Mouse (Mus musculus): Measurements from ENCODE around the gene Slc17a7. TPM values are rescaled to one million over a fixed set of nuclear protein-coding genes. Genes with fewer than 3 reads are reported as not detected.
A peak's percentile ranks its signal among the peaks of the same experiment; 100 is the strongest.

Gene Slc17a7
- polyA plus RNA-seq, 1 experiment from 2014 or later = 0.19 TPM

DNA sequence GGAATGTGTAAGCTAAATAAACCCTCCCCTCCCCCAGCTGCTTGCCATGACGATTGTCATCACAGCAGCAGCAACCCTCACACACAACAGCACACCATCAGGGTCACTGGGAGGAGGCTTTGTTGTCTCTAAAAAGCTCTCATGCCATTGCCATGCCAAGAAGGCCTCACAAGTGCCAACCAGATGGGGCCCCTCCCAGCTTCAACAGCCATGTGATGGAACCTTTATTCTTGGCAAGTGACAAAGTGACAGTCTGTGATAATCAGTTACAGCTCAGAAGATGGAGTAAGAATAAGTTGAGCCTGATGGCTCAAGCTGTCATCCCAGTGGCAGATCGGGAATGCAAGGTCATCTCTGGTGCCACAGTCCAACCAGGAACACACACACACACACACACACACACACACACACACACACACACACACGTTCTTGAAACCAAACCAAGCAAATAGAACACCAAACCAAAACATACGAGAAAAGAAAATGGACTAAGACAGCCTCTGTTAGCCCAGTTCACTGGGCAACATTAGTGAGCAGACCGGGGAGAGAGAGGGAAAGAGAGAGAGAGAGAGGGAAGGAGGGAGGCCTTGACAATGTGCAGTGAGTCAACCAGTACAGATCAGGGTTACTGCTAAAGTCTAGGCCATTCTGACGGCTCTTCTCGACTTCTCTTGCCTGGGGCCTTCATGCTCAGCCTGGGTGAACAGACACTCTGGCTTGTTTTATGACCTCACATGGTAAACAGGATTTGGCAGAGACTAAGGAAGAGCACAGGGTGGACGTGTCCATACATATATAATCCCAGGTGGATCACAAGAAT is 23.6 kb upstream of the Slc17a7 start:
- no peak overlapping the region for H3K9ac ChIP-seq (replicated peaks; ENCODE audit: low read length)
- no peak for ATAC-seq (ENCODE audit: low FRiP score, low TSS enrichment)
- H3K36me3 ChIP-seq (ENCODE audit: insufficient read depth, low read length) = peaks cover 30% of the 10 kb centered on the region
- H3K9me3 ChIP-seq (ENCODE audit: low read length) = no peaks in the 10 kb centered on the region
- H3K4me1 ChIP-seq (ENCODE audit: insufficient read depth, low read length) = 0 out of 2 replicates have a peak, but pooled peaks cover 4% of the 10 kb centered on the region
- WGBS = 71% methylated on average over 8 of the region's 8 CpGs
- no peak overlapping the region for H3K4me3 ChIP-seq (ENCODE audit: low read length)
- H3K4me2 ChIP-seq (replicated peaks; ENCODE audit: low read depth, low read length) = no peak overlapping the region
- no peaks in the 10 kb centered on the region for H3K27me3 ChIP-seq (ENCODE audit: insufficient read depth, low read length)
- no peak overlapping the region for H3K27ac ChIP-seq (ENCODE audit: low read length)

DNA sequence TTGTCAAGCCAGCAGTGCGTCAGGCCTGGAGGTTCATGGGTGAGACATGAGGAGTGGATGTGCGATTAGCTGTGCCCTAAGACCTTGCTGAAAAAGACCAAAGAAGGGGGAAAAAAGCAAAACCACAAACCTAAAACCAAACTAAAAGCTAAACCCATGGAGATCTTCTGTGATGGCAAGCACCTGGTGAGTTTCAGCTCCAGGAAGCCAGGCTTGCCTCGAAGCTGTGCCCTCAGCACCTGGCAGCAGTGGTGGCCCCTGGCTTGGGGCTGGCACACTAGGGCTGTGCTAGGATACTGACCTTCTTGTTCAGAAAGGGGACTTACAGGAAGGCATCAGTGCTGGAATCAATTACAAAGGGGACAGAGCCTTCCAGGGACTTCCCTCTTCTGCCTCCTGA is 22.4 kb upstream of the Slc17a7 start:
- WGBS = 92% methylated on average over 3 of the region's 3 CpGs
- no peak overlapping the region for H3K4me2 ChIP-seq (replicated peaks; ENCODE audit: low read depth, low read length)
- H3K9ac ChIP-seq (replicated peaks; ENCODE audit: low read length) = no peak overlapping the region
- no peak overlapping the region for H3K27ac ChIP-seq (ENCODE audit: low read length)
- ATAC-seq (ENCODE audit: low FRiP score, low TSS enrichment) = no peak
- H3K4me1 ChIP-seq (ENCODE audit: insufficient read depth, low read length) = no peaks in the 10 kb centered on the region
- H3K36me3 ChIP-seq (ENCODE audit: insufficient read depth, low read length) = peaks cover 40% of the 10 kb centered on the region
- no peaks in the 10 kb centered on the region for H3K9me3 ChIP-seq (ENCODE audit: low read length)
- H3K4me3 ChIP-seq (ENCODE audit: low read length) = no peak overlapping the region
- H3K27me3 ChIP-seq (ENCODE audit: insufficient read depth, low read length) = no peaks in the 10 kb centered on the region

DNA sequence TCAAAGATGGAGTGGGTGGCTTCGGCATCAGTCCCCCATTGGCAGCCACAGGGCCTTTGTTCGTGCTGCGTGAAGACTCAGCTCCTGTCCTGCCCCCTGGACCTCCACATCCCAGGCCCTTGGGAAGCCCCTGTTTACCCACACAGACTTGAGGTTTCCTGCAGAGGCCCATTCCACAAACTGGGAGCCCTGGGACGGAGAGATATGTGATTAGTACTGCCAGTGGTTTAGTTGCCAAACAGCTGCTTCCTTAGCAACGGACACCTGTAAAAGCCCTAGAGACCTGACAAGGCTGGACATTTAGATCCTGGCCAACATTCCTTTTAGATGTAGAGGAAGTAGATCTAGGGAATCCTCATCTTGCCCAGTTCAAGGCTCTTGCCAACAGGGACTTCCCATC is 21.8 kb upstream of the Slc17a7 start:
- H3K27ac ChIP-seq (ENCODE audit: low read length) = no peak overlapping the region

DNA sequence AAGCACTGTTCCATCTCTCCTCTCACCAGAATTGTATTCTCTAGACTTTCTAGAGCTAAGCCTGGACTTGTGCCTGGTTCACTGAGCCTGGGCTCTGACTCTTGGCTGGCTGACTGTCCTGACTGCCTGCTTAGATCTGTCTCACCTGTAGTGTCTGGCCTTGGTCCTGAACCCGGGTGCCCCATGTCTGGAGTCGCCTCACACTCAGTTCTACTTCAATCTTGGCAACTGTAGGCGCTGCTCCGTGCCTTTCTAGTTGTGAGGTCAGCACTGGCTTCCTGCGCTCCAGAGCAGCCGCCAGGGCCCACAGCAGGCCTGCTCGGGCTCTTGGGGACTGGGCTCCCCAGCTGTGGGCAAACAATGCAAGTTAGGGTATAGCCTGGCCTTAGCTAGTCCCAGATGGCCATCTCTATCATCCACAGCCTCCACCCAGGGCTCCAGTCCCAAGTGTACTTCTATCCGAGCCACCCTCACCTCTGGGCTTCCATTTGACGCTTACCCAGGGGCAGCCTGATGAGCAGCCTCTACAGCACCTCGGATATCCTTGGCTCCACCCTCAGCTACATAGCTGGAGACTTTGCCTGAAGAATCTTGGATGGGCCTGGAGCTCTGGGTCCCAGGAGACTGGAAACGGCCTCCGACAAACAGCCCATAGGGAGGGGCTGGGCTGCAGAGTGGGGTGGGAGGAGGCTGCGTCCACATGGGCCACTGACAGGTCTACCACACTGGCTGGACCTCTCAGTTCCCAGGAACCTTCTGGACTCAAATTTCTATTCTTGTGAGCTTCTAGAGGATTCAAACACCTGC is 19.2 kb upstream of the Slc17a7 start:
- H3K27ac ChIP-seq (ENCODE audit: low read length) = no peak overlapping the region
- no peak overlapping the region for H3K9ac ChIP-seq (replicated peaks; ENCODE audit: low read length)
- no peaks in the 10 kb centered on the region for H3K27me3 ChIP-seq (ENCODE audit: insufficient read depth, low read length)
- peaks cover 8% of the 10 kb centered on the region; the same call in 1 of the 2 replicates for H3K4me1 ChIP-seq (ENCODE audit: insufficient read depth, low read length)
- no peak overlapping the region for H3K4me2 ChIP-seq (replicated peaks; ENCODE audit: low read depth, low read length)
- H3K4me3 ChIP-seq (ENCODE audit: low read length) = no peak overlapping the region
- WGBS = 88% methylated on average over 13 of the region's 13 CpGs
- no peak for ATAC-seq (ENCODE audit: low FRiP score, low TSS enrichment)
- H3K9me3 ChIP-seq (ENCODE audit: low read length) = no peaks in the 10 kb centered on the region
- peaks cover 50% of the 10 kb centered on the region for H3K36me3 ChIP-seq (ENCODE audit: insufficient read depth, low read length)

More for the DNA sequence above, 21.8 kb upstream of the Slc17a7 start:
- no peak overlapping the region for H3K4me2 ChIP-seq (replicated peaks; ENCODE audit: low read depth, low read length)
- ATAC-seq (ENCODE audit: low FRiP score, low TSS enrichment) = no peak
- no peak overlapping the region for H3K9ac ChIP-seq (replicated peaks; ENCODE audit: low read length)
- H3K27me3 ChIP-seq (ENCODE audit: insufficient read depth, low read length) = no peaks in the 10 kb centered on the region
- H3K4me1 ChIP-seq (ENCODE audit: insufficient read depth, low read length) = no peaks in the 10 kb centered on the region
- peaks cover 44% of the 10 kb centered on the region for H3K36me3 ChIP-seq (ENCODE audit: insufficient read depth, low read length)
- 89% methylated on average over 5 of the region's 5 CpGs for WGBS
- H3K9me3 ChIP-seq (ENCODE audit: low read length) = no peaks in the 10 kb centered on the region
- no peak overlapping the region for H3K4me3 ChIP-seq (ENCODE audit: low read length)

DNA sequence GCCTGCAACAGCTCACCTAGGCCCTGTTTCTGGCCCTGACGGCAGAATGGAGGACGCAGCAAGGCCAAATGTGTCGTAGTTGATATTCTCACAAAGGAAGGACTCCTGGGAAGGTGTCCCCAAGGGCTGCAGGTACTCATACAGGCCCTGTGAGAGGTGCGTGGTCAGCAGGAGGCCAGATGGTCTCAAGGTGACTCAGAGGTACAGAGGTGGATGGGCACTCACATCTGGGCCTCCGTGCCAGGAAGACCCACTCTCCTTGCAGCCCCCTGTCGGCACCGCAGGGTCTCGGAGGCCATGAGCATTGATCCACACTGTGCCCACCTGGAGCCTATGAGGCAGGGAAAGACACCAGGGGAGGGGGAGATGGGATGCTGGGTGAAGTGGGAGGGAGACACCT is 18.3 kb upstream of the Slc17a7 start:
- no peak overlapping the region for H3K4me3 ChIP-seq (ENCODE audit: low read length)
- ATAC-seq (ENCODE audit: low FRiP score, low TSS enrichment) = no peak
- no peak overlapping the region for H3K27ac ChIP-seq (ENCODE audit: low read length)
- peaks cover 15% of the 10 kb centered on the region for H3K4me1 ChIP-seq (ENCODE audit: insufficient read depth, low read length)
- peaks cover 50% of the 10 kb centered on the region for H3K36me3 ChIP-seq (ENCODE audit: insufficient read depth, low read length)
- 94% methylated on average over 8 of the region's 8 CpGs for WGBS
- H3K4me2 ChIP-seq (replicated peaks; ENCODE audit: low read depth, low read length) = no peak overlapping the region
- no peaks in the 10 kb centered on the region for H3K9me3 ChIP-seq (ENCODE audit: low read length)
- H3K27me3 ChIP-seq (ENCODE audit: insufficient read depth, low read length) = no peaks in the 10 kb centered on the region
- H3K9ac ChIP-seq (replicated peaks; ENCODE audit: low read length) = no peak overlapping the region

DNA sequence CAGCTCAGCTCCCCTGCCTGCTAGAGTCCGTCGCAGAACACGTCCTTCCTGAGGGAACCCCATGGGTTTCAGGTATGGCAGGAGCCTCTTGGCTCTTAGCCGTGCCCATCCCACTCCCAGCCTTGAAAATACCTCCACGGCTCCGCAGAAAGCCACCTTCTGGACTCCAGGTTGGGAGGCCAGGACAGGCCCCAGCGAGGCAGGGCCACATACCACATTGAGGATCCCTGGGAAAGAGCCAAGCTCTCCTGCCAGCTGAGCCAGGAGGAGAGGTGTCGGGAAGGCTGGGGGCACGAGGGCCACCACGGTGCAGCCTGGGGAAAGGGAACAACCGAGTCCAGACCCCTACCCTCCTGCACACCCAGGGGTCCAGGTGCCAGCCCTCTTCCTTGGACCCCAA is 16.5 kb upstream of the Slc17a7 start:
- H3K4me3 ChIP-seq (ENCODE audit: low read length) = no peak overlapping the region
- H3K36me3 ChIP-seq (ENCODE audit: insufficient read depth, low read length) = peaks cover 43% of the 10 kb centered on the region
- H3K27ac ChIP-seq (ENCODE audit: low read length) = peak overlapping the region; percentile 77

DNA sequence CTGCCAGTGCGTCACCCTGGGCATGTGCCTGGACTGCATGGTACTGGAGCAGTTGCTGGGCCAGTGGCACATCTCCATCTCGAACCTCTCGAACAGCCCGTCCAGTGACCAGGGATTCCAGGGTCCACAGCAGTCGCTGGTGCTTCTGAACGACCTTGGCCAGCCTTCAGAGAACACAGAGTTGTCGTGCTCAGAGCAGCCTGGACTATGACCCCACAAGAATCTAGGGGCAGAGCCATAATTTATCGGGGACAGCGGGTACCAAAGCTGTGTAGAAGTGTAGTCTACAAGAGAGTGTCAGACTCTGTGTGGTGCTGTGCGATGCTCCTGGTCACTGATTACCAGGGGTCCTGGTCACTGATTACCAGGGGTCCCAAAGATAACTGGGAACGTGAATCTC is 15.8 kb upstream of the Slc17a7 start:
- H3K36me3 ChIP-seq (ENCODE audit: insufficient read depth, low read length) = peaks cover 38% of the 10 kb centered on the region
- peak; percentile 62 for ATAC-seq (ENCODE audit: low FRiP score, low TSS enrichment)
- 69% methylated on average over 11 of the region's 11 CpGs for WGBS

More for the DNA sequence above, 16.5 kb upstream of the Slc17a7 start:
- no peaks in the 10 kb centered on the region for H3K9me3 ChIP-seq (ENCODE audit: low read length)
- ATAC-seq (ENCODE audit: low FRiP score, low TSS enrichment) = no peak
- 0 out of 2 replicates have a peak overlapping the region, but pooled peaks have one; percentile 3 for H3K4me2 ChIP-seq (replicated peaks; ENCODE audit: low read depth, low read length)
- H3K9ac ChIP-seq (replicated peaks; ENCODE audit: low read length) = peak overlapping the region; percentile 25
- peaks cover 32% of the 10 kb centered on the region for H3K4me1 ChIP-seq (ENCODE audit: insufficient read depth, low read length)
- whole genome bisulfite sequencing = 95% methylated on average over 11 of the region's 11 CpGs
- no peaks in the 10 kb centered on the region for H3K27me3 ChIP-seq (ENCODE audit: insufficient read depth, low read length)

DNA sequence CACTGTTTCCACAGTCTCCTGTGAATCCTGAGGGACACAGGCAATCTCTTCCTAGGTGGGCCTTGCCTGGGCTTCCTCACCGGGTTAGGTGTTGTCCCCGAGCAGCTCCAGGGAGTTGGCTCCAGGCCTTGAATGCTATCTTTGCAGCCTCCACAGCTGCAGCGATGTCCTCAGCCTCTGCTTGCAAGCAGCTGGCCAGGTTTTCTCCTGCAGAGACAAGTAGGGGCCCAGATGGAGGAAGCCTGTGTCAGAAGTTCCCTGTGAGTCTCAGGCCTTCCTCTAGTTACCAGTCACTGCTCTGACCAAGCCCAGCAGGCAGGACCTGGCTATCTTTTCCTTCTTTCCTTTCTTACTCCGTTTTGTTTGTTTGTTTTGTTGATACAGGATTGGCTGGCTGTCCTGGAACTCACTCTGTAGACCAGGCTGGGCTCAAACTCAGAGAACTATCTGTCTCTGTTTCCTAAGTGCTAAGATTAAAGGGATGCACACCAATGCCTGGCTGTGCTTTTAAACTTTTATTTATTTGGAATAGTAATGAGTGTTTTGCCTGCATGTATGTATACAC is 15.1 kb upstream of the Slc17a7 start:
- H3K9ac ChIP-seq (replicated peaks; ENCODE audit: low read length) = 0 out of 2 replicates have a peak overlapping the region, but pooled peaks have one; percentile 7
- WGBS = 66% methylated on average over 4 of the region's 4 CpGs

More for the DNA sequence above, 15.8 kb upstream of the Slc17a7 start:
- Histone ChIP-seq H3K4me2 (replicated peaks; ENCODE audit: low read depth, low read length) (0 out of 2 replicates have a peak overlapping the region, but pooled peaks have one; percentile 3), H3K9ac (replicated peaks; ENCODE audit: low read length) (no peak overlapping the region), H3K9me3 (ENCODE audit: low read length) (no peaks in the 10 kb centered on the region), H3K27ac (ENCODE audit: low read length) (peak overlapping the region; percentile 77), H3K4me3 (ENCODE audit: low read length) (no peak overlapping the region; the same call in 1 of the 2 replicates), H3K27me3 (ENCODE audit: insufficient read depth, low read length) (no peaks in the 10 kb centered on the region), H3K4me1 (ENCODE audit: insufficient read depth, low read length) (peaks cover 32% of the 10 kb centered on the region)

DNA sequence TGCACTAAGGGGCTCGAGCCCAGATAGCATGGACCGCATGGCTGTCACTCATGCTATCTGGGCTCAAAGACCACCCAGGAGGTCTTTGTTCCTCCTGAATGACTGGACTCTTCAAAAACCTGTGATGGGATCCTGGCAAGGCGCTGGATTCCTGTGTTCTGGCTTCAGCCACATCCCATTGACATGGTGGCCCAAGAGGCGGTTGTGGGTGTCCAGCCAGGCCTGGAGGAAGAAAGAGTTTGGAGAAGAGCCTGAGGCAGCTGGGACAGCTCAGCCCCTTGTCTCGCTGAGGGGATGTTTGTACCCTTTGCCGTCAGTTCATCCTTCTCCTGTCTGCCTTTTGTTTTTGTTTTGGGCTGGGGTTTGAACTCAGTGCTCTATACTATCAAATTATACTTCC is 14.2 kb upstream of the Slc17a7 start:
- 65% methylated on average over 6 of the region's 6 CpGs for WGBS
- Histone ChIP-seq H3K9ac (replicated peaks; ENCODE audit: low read length) (no peak overlapping the region), H3K27me3 (ENCODE audit: insufficient read depth, low read length) (no peaks in the 10 kb centered on the region), H3K4me3 (ENCODE audit: low read length) (no peak overlapping the region), H3K27ac (ENCODE audit: low read length) (peak overlapping the region; percentile 52), H3K36me3 (ENCODE audit: insufficient read depth, low read length) (peaks cover 25% of the 10 kb centered on the region), H3K9me3 (ENCODE audit: low read length) (no peaks in the 10 kb centered on the region), H3K4me2 (replicated peaks; ENCODE audit: low read depth, low read length) (no peak overlapping the region), H3K4me1 (ENCODE audit: insufficient read depth, low read length) (peaks cover 38% of the 10 kb centered on the region)
- no peak for ATAC-seq (ENCODE audit: low FRiP score, low TSS enrichment)

More for the DNA sequence above, 15.1 kb upstream of the Slc17a7 start:
- Histone ChIP-seq H3K27ac (ENCODE audit: low read length) (peak overlapping the region; percentile 77), H3K36me3 (ENCODE audit: insufficient read depth, low read length) (peaks cover 34% of the 10 kb centered on the region), H3K4me2 (replicated peaks; ENCODE audit: low read depth, low read length) (no peak overlapping the region), H3K4me3 (ENCODE audit: low read length) (no peak overlapping the region), H3K27me3 (ENCODE audit: insufficient read depth, low read length) (no peaks in the 10 kb centered on the region), H3K9me3 (ENCODE audit: low read length) (no peaks in the 10 kb centered on the region), H3K4me1 (ENCODE audit: insufficient read depth, low read length) (peaks cover 38% of the 10 kb centered on the region)
- ATAC-seq (ENCODE audit: low FRiP score, low TSS enrichment) = no peak

All from kidney, embryonic 16.5 days (tissue).